9 mouse cellular contexts compared by ENCODE assay signal in genomic region chr11:101245071-101245470, GRCm38 (mm10). TPM values are rescaled to one million over a fixed set of nuclear protein-coding genes. Genes with fewer than 3 reads are reported as not detected.
DNase-seq lines count a peak whose midpoint lies in the region; ATAC-seq lines count a peak whose summit lies in the region.
"Had no signal": no experiment of that assay in that cellular context is flagged by ENCODE, and none has a peak within 500 bp of the region (broad histone marks: within the 10 kb centered on the region; RNA-seq: fewer than 3 reads in every experiment).

No protein-coding gene starts in this region.

- H3K4me1 ChIP-seq in hindbrain, embryonic 10.5 days (replicated peaks) = peaks cover 26% of the 10 kb centered on the region
- no peaks in the 10 kb centered on the region; the same call in none of the 2 replicates for H3K4me1 ChIP-seq in hindbrain, embryonic 11.5 days (replicated peaks; ENCODE audit: control insufficient read depth, insufficient read depth, low read length)
- H3K4me1 ChIP-seq in intestine, embryonic 14.5 days (replicated peaks; ENCODE audit: control insufficient read depth, insufficient read depth, low read length) = peaks cover 20% of the 10 kb centered on the region

- no peak overlapping the region for H3K9ac ChIP-seq in hindbrain, embryonic 11.5 days (ENCODE audit: low read depth, low read length)
- H3K9ac ChIP-seq in intestine, embryonic 14.5 days (ENCODE audit: low read length) = no peak overlapping the region

- H3K36me3 ChIP-seq in hindbrain, embryonic 10.5 days = no peaks in the 10 kb centered on the region
- H3K36me3 ChIP-seq in hindbrain, embryonic 11.5 days (ENCODE audit: control insufficient read depth, insufficient read depth, low read length) = no peaks in the 10 kb centered on the region
- H3K36me3 ChIP-seq in intestine, embryonic 14.5 days (ENCODE audit: control insufficient read depth, insufficient read depth, low read length) = no peaks in the 10 kb centered on the region

- DNase-seq in hindbrain, embryonic 10.5 days (ENCODE audit: low spot score) = peak; percentile 59
- no peak for DNase-seq in hindbrain, embryonic 11.5 days (ENCODE audit: low spot score)
- peak; percentile 55 for DNase-seq in gastrocnemius, postnatal 10 days
- no peak for DNase-seq in intestine, embryonic 14.5 days (ENCODE audit: low spot score)
- peak; percentile 54 for DNase-seq in lung, postnatal 10 days

- H3K9me3 ChIP-seq in hindbrain, embryonic 10.5 days = no peaks in the 10 kb centered on the region
- no peaks in the 10 kb centered on the region for H3K9me3 ChIP-seq in hindbrain, embryonic 11.5 days (ENCODE audit: control insufficient read depth, low read length)
- no peaks in the 10 kb centered on the region for H3K9me3 ChIP-seq in intestine, embryonic 14.5 days (ENCODE audit: control insufficient read depth, low read length)
- H3K9me3 ChIP-seq: forebrain, embryonic 13.5 days had no signal

- ATAC-seq in hindbrain, embryonic 11.5 days (ENCODE audit: low FRiP score) = no peak
- no peak for ATAC-seq in intestine, embryonic 14.5 days (replicated peaks; ENCODE audit: low FRiP score, low TSS enrichment, low read depth)
- no peak for ATAC-seq in erythroblast, adult 5-6 weeks (replicated peaks; ENCODE audit: low FRiP score, poor library complexity, severe bottlenecking)
- ATAC-seq in activated CD4-positive, CD25-positive, alpha-beta regulatory T cell, adult 4 months = no peak
- ATAC-seq in megakaryocyte progenitor cell, adult 5-6 weeks (replicated peaks; ENCODE audit: poor library complexity) = no peak
- ATAC-seq: forebrain, embryonic 13.5 days had no signal

- H3K4me2 ChIP-seq in hindbrain, embryonic 11.5 days (replicated peaks; ENCODE audit: low read depth, low read length) = no peak overlapping the region
- H3K4me2 ChIP-seq in intestine, embryonic 14.5 days (ENCODE audit: low read length) = peak overlapping the region; percentile 62; the same call in 1 of the 2 replicates

- peak overlapping the region; percentile 70; the same call in 1 of the 2 replicates for H3K4me3 ChIP-seq in hindbrain, embryonic 10.5 days
- H3K4me3 ChIP-seq in hindbrain, embryonic 11.5 days (ENCODE audit: low read depth, low read length) = no peak overlapping the region
- no peak overlapping the region for H3K4me3 ChIP-seq in intestine, embryonic 14.5 days (ENCODE audit: low read depth, low read length)

- peaks cover 49% of the 10 kb centered on the region for H3K27me3 ChIP-seq in hindbrain, embryonic 10.5 days (ENCODE audit: insufficient read depth, poor library complexity, severe bottlenecking)
- H3K27me3 ChIP-seq in hindbrain, embryonic 11.5 days (ENCODE audit: control insufficient read depth, insufficient read depth, low read length) = peaks cover 14% of the 10 kb centered on the region
- 0 out of 2 replicates have a peak, but pooled peaks cover 4% of the 10 kb centered on the region for H3K27me3 ChIP-seq in intestine, embryonic 14.5 days (replicated peaks; ENCODE audit: control insufficient read depth, insufficient read depth, low read length)

- WGBS in hindbrain, embryonic 10.5 days = 32% methylated on average over 4 of the region's 4 CpGs
- 41% methylated on average over 4 of the region's 4 CpGs for WGBS in hindbrain, embryonic 11.5 days
- WGBS in intestine, embryonic 14.5 days = 31% methylated on average over 4 of the region's 4 CpGs

- no peak overlapping the region for H3K27ac ChIP-seq in hindbrain, embryonic 10.5 days
- no peak overlapping the region for H3K27ac ChIP-seq in hindbrain, embryonic 11.5 days (ENCODE audit: low read depth, low read length)
- H3K27ac ChIP-seq in intestine, embryonic 14.5 days (ENCODE audit: low read depth) = peak overlapping the region; percentile 84; the same call in 1 of the 2 replicates
- H3K27ac ChIP-seq: forebrain, embryonic 13.5 days had no signal

RNA-seq across cellular contexts. Expression of gene Ramp2, which starts 0.8 kb away (rescaled TPM):
- polyA plus RNA-seq in hindbrain, embryonic 10.5 days (2016; fragmentation: Nextera tagmentation; extraction: Ambion mirVana) = 63.9 and 72.3 TPM in 2 replicates
- polyA plus RNA-seq in hindbrain, embryonic 11.5 days (2014; fragmentation: Nextera tagmentation; extraction: Ambion mirVana) = 63.0 and 71.9 TPM in 2 replicates
- total RNA-seq in gastrocnemius, postnatal 10 days (2021) = 10 to 100 TPM; 70.5 to 72.8 TPM
- 113 and 122 TPM in 2 replicates for polyA plus RNA-seq in intestine, embryonic 14.5 days (2014; fragmentation: Nextera tagmentation; extraction: Ambion mirVana)
- 2.7 TPM in 1 of 2 replicates, not detected in the other for total RNA-seq in erythroblast, adult 5-6 weeks (2015; ENCODE audit: low replicate concordance)
- not detected in 2 replicates for total RNA-seq in erythroblast, adult 5-6 weeks (2017; ENCODE audit: low replicate concordance)
- not detected for polyA plus RNA-seq in activated CD4-positive, CD25-positive, alpha-beta regulatory T cell, adult 4 months (2017; shearing (Covaris generic))
- total RNA-seq in megakaryocyte progenitor cell, adult 5-6 weeks (2015) = 0.88 TPM in 1 of 2 replicates, not detected in the other
- total RNA-seq in megakaryocyte progenitor cell, adult 5-6 weeks (2017) = 1.9 TPM in 1 of 2 replicates, not detected in the other

RNA-seq across cellular contexts. Expression of gene Vps25, which starts 8.4 kb away (rescaled TPM):
- polyA plus RNA-seq in hindbrain, embryonic 10.5 days (2016; fragmentation: Nextera tagmentation; extraction: Ambion mirVana) = 135 TPM in 2 replicates
- 117 and 119 TPM in 2 replicates for polyA plus RNA-seq in hindbrain, embryonic 11.5 days (2014; fragmentation: Nextera tagmentation; extraction: Ambion mirVana)
- total RNA-seq in gastrocnemius, postnatal 10 days (2021) = 10 to 100 TPM; 40.1 to 44.3 TPM
- 143 and 150 TPM in 2 replicates for polyA plus RNA-seq in intestine, embryonic 14.5 days (2014; fragmentation: Nextera tagmentation; extraction: Ambion mirVana)
- total RNA-seq in erythroblast, adult 5-6 weeks (2015; ENCODE audit: low replicate concordance) = 83.8 and 91.5 TPM in 2 replicates
- total RNA-seq in erythroblast, adult 5-6 weeks (2017; ENCODE audit: low replicate concordance) = 25.0 and 31.3 TPM in 2 replicates
- polyA plus RNA-seq in activated CD4-positive, CD25-positive, alpha-beta regulatory T cell, adult 4 months (2017; shearing (Covaris generic)) = 100 to 1,000 TPM; 122 to 153 TPM
- 261 and 263 TPM in 2 replicates for total RNA-seq in megakaryocyte progenitor cell, adult 5-6 weeks (2015)
- 70.4 and 86.9 TPM in 2 replicates for total RNA-seq in megakaryocyte progenitor cell, adult 5-6 weeks (2017)

RNA-seq across cellular contexts. Expression of gene Wnk4, which starts 15.3 kb away (rescaled TPM):
- polyA plus RNA-seq in hindbrain, embryonic 10.5 days (2016; fragmentation: Nextera tagmentation; extraction: Ambion mirVana) = 6.7 and 7.6 TPM in 2 replicates
- polyA plus RNA-seq in hindbrain, embryonic 11.5 days (2014; fragmentation: Nextera tagmentation; extraction: Ambion mirVana) = 5.2 and 6.0 TPM in 2 replicates
- 1 to 10 TPM in 1 of 2 experiments, under 1 TPM in 1; 0.35 to 1.4 TPM for total RNA-seq in gastrocnemius, postnatal 10 days (2021)
- polyA plus RNA-seq in intestine, embryonic 14.5 days (2014; fragmentation: Nextera tagmentation; extraction: Ambion mirVana) = 12.6 and 14.4 TPM in 2 replicates
- total RNA-seq in erythroblast, adult 5-6 weeks (2015; ENCODE audit: low replicate concordance) = 2.3 and 17.7 TPM in 2 replicates
- total RNA-seq in erythroblast, adult 5-6 weeks (2017; ENCODE audit: low replicate concordance) = 1.5 and 6.0 TPM in 2 replicates
- polyA plus RNA-seq in activated CD4-positive, CD25-positive, alpha-beta regulatory T cell, adult 4 months (2017; shearing (Covaris generic)) = 1 to 10 TPM in 1 of 2 experiments, under 1 TPM in 1; 0.58 to 1.0 TPM
- not detected in 2 replicates for total RNA-seq in megakaryocyte progenitor cell, adult 5-6 weeks (2015)
- total RNA-seq in megakaryocyte progenitor cell, adult 5-6 weeks (2017) = not detected in 2 replicates

RNA-seq across cellular contexts. Expression of gene Ezh1, which starts 18.8 kb away (rescaled TPM):
- polyA plus RNA-seq in hindbrain, embryonic 10.5 days (2016; fragmentation: Nextera tagmentation; extraction: Ambion mirVana) = 13.1 TPM in 2 replicates
- 11.1 and 11.5 TPM in 2 replicates for polyA plus RNA-seq in hindbrain, embryonic 11.5 days (2014; fragmentation: Nextera tagmentation; extraction: Ambion mirVana)
- total RNA-seq in gastrocnemius, postnatal 10 days (2021) = 10 to 100 TPM; 17.2 to 17.7 TPM
- polyA plus RNA-seq in intestine, embryonic 14.5 days (2014; fragmentation: Nextera tagmentation; extraction: Ambion mirVana) = 20.2 and 21.8 TPM in 2 replicates
- 161 and 177 TPM in 2 replicates for total RNA-seq in erythroblast, adult 5-6 weeks (2015; ENCODE audit: low replicate concordance)
- total RNA-seq in erythroblast, adult 5-6 weeks (2017; ENCODE audit: low replicate concordance) = 208 and 251 TPM in 2 replicates
- 10 to 100 TPM; 48.1 to 52.2 TPM for polyA plus RNA-seq in activated CD4-positive, CD25-positive, alpha-beta regulatory T cell, adult 4 months (2017; shearing (Covaris generic))
- total RNA-seq in megakaryocyte progenitor cell, adult 5-6 weeks (2015) = 13.8 and 15.8 TPM in 2 replicates
- 13.2 and 15.8 TPM in 2 replicates for total RNA-seq in megakaryocyte progenitor cell, adult 5-6 weeks (2017)

RNA-seq across cellular contexts. Expression of gene Cntd1, which starts 33.7 kb away (rescaled TPM):
- polyA plus RNA-seq in hindbrain, embryonic 10.5 days (2016; fragmentation: Nextera tagmentation; extraction: Ambion mirVana) = 0.95 and 1.9 TPM in 2 replicates
- 1.3 and 1.7 TPM in 2 replicates for polyA plus RNA-seq in hindbrain, embryonic 11.5 days (2014; fragmentation: Nextera tagmentation; extraction: Ambion mirVana)
- total RNA-seq in gastrocnemius, postnatal 10 days (2021) = under 1 TPM; 0.14 to 0.18 TPM
- 1.1 TPM in 2 replicates for polyA plus RNA-seq in intestine, embryonic 14.5 days (2014; fragmentation: Nextera tagmentation; extraction: Ambion mirVana)
- total RNA-seq in erythroblast, adult 5-6 weeks (2015; ENCODE audit: low replicate concordance) = 0.96 TPM in 1 of 2 replicates, not detected in the other
- total RNA-seq in erythroblast, adult 5-6 weeks (2017; ENCODE audit: low replicate concordance) = 2.2 and 5.4 TPM in 2 replicates
- polyA plus RNA-seq in activated CD4-positive, CD25-positive, alpha-beta regulatory T cell, adult 4 months (2017; shearing (Covaris generic)) = 1 to 10 TPM in 1 of 2 experiments, not detected in 1; 1.0 TPM
- total RNA-seq in megakaryocyte progenitor cell, adult 5-6 weeks (2015) = 1.1 and 2.0 TPM in 2 replicates
- 1.2 and 1.3 TPM in 2 replicates for total RNA-seq in megakaryocyte progenitor cell, adult 5-6 weeks (2017)

Comparison
In these comparisons a context has a peak if more than half of its experiments do, and no peak if none do; other contexts are left out.
1. DNase-seq: peak in hindbrain, embryonic 10.5 days (single experiment), gastrocnemius, postnatal 10 days (single experiment) and lung, postnatal 10 days (single experiment); none in hindbrain, embryonic 11.5 days (single experiment) and intestine, embryonic 14.5 days (single experiment).
2. RNA of gene Ramp2, which starts 0.8 kb away (polyA plus RNA-seq): 113 to 122 TPM in intestine, embryonic 14.5 days, 63.0 to 71.9 TPM in hindbrain, embryonic 11.5 days and 63.9 to 72.3 TPM in hindbrain, embryonic 10.5 days; not detected in activated CD4-positive, CD25-positive, alpha-beta regulatory T cell, adult 4 months; every median in the first group is over 10 times any median in the second.